Mouse (Mus musculus) CH12.LX (cell line): ENCODE results near the gene Elf5. TPM values are rescaled to one million over a fixed set of nuclear protein-coding genes. Genes with fewer than 3 reads are reported as not detected.

Experiments
- DNase-seq: peaks from one replicate; pipeline ENCODE4 v3.0.0-alpha.2; 2013; ENCODE audit errors: extremely low read depth
- H3K27ac ChIP-seq: 2 replicates; pipeline ENCODE4 v1.5.1; 2012; ENCODE audit warnings: low read depth, mild to moderate bottlenecking, control low read depth, moderate library complexity; ENCODE audit not compliant: insufficient read depth
- H3K27me3 ChIP-seq: replicated peaks from 2 replicates; pipeline ENCODE3; 2012; ENCODE audit warnings: inconsistent platforms
- H3K36me3 ChIP-seq, 2 experiments: replicated peaks in 1 of 2; 2 replicates each; pipeline versions ENCODE3 to v1.6.1; 2012; ENCODE audit warnings: inconsistent platforms in 1 of 2, low read length in 1 of 2, mild to moderate bottlenecking in 1 of 2, mixed read lengths in 1 of 2, moderate library complexity in 1 of 2; ENCODE audit not compliant: control insufficient read depth in 1 of 2, insufficient read depth in 1 of 2
- H3K4me1 ChIP-seq, 2 experiments: 2 replicates each; pipeline ENCODE4 v1.6.1; 2012; ENCODE audit warnings: inconsistent platforms in 1 of 2, moderate library complexity in 1 of 2; ENCODE audit not compliant: insufficient read depth in 2 of 2, control insufficient read depth in 1 of 2
- H3K4me2 ChIP-seq: 2 replicates; pipeline ENCODE4 v1.6.1; 2012; ENCODE audit warnings: low read depth, mild to moderate bottlenecking, control low read depth; ENCODE audit not compliant: poor library complexity, insufficient read depth, severe bottlenecking
- H3K4me3 ChIP-seq, 3 experiments: fragments of 150-350 bp in 1 of 3; sonication (generic) in 1 of 3; replicated peaks in 1 of 3; 2 replicates each; pipeline versions ENCODE3 to v1.5.1; 2011 to 2012; ENCODE audit warnings: low read depth in 2 of 3, low read length in 2 of 3, mild to moderate bottlenecking in 2 of 3, moderate library complexity in 2 of 3, control low read depth in 1 of 3, improper control_type of control experiment in 1 of 3, inconsistent platforms in 1 of 3, mixed read lengths in 1 of 3; ENCODE audit not compliant: poor library complexity in 1 of 3
- H3K79me2 ChIP-seq: replicated peaks from 2 replicates; pipeline ENCODE4 v1.6.1; 2012; ENCODE audit warnings: mild to moderate bottlenecking, moderate library complexity; ENCODE audit not compliant: control insufficient read depth, poor library complexity, insufficient read depth, severe bottlenecking; ENCODE audit errors: extremely low read depth
- H3K9ac ChIP-seq: 2 replicates; pipeline ENCODE4 v1.6.1; 2012; ENCODE audit warnings: low read depth, mild to moderate bottlenecking, control low read depth, moderate library complexity; ENCODE audit not compliant: insufficient read depth
- H3K9me3 ChIP-seq: replicated peaks from 2 replicates; pipeline ENCODE3; 2012; ENCODE audit warnings: low read length, inconsistent platforms, mixed read lengths
- BHLHE40 ChIP-seq: IDR thresholded peaks from 2 replicates; pipeline ENCODE4 v1.6.1; 2011; ENCODE audit warnings: mild to moderate bottlenecking, low read depth, low read length, improper control_type of control experiment
- CHD1 ChIP-seq: IDR thresholded peaks from 2 replicates; pipeline ENCODE4 v1.6.1; 2012; ENCODE audit warnings: low read depth, low read length, improper control_type of control experiment, inconsistent platforms
- CTCF ChIP-seq, 2 experiments: IDR thresholded peaks in 1 of 2; conservative IDR thresholded peaks in 1 of 2; 2 replicates each; pipeline ENCODE4 v1.5.1; 2011 to 2012; ENCODE audit warnings: low read depth in 2 of 2, low read length in 2 of 2, improper control_type of control experiment in 1 of 2, inconsistent platforms in 1 of 2, mild to moderate bottlenecking in 1 of 2, moderate library complexity in 1 of 2
- ELF1 ChIP-seq: IDR thresholded peaks from 2 replicates; pipeline ENCODE4 v1.6.1; 2014; ENCODE audit warnings: low read depth, mild to moderate bottlenecking, inconsistent platforms, low read length, improper control_type of control experiment
- EP300 ChIP-seq: IDR thresholded peaks from 2 replicates; pipeline ENCODE4 v1.6.1; 2011; ENCODE audit warnings: low read length, improper control_type of control experiment
- ETS1 ChIP-seq: conservative IDR thresholded peaks from 2 replicates; pipeline ENCODE4 v1.6.1; 2012; ENCODE audit warnings: low read depth, mild to moderate bottlenecking, inconsistent platforms, low read length, improper control_type of control experiment, moderate library complexity
- GABPA ChIP-seq: IDR thresholded peaks from 2 replicates; pipeline ENCODE4 v1.6.1; 2012; ENCODE audit warnings: low read depth, low read length, improper control_type of control experiment, inconsistent platforms; ENCODE audit not compliant: insufficient replicate concordance
- HCFC1 ChIP-seq: IDR thresholded peaks from 2 replicates; pipeline ENCODE4 v1.6.1; 2012; ENCODE audit warnings: low read depth, mild to moderate bottlenecking, inconsistent platforms, low read length, improper control_type of control experiment
- JUN ChIP-seq: IDR thresholded peaks from 2 replicates; pipeline ENCODE4 v1.6.1; 2011; ENCODE audit warnings: low read depth, mild to moderate bottlenecking, low read length, improper control_type of control experiment, moderate library complexity; ENCODE audit not compliant: insufficient read depth
- JUND ChIP-seq: conservative IDR thresholded peaks from 2 replicates; pipeline ENCODE4 v1.6.1; 2011; ENCODE audit warnings: low read depth, low read length, improper control_type of control experiment
- KAT2A ChIP-seq: IDR thresholded peaks from 2 replicates; pipeline ENCODE4 v1.6.1; 2012; ENCODE audit warnings: low read length, improper control_type of control experiment, inconsistent platforms; ENCODE audit not compliant: insufficient replicate concordance
- MAFK ChIP-seq: IDR thresholded peaks from 2 replicates; pipeline ENCODE4 v1.6.1; 2011; ENCODE audit warnings: low read length, improper control_type of control experiment; ENCODE audit not compliant: insufficient replicate concordance
- MAX ChIP-seq: IDR thresholded peaks from 2 replicates; pipeline ENCODE4 v1.6.1; 2011; ENCODE audit warnings: low read length, improper control_type of control experiment
- MXI1 ChIP-seq: IDR thresholded peaks from 2 replicates; pipeline ENCODE4 v1.6.1; 2011; ENCODE audit warnings: mild to moderate bottlenecking, low read depth, low read length, improper control_type of control experiment
- NELFE ChIP-seq: IDR thresholded peaks from 2 replicates; pipeline ENCODE4 v1.6.1; 2011; ENCODE audit warnings: low read depth, low read length, improper control_type of control experiment
- NRF1 ChIP-seq: IDR thresholded peaks from 2 replicates; pipeline ENCODE4 v1.6.1; 2014; ENCODE audit warnings: low read depth, mild to moderate bottlenecking, inconsistent platforms, low read length, improper control_type of control experiment, moderate library complexity
- POLR2A ChIP-seq: IDR thresholded peaks from 2 replicates; pipeline ENCODE4 v1.6.1; 2011; ENCODE audit warnings: low read depth, mild to moderate bottlenecking, improper control_type of control experiment, low read length
- RAD21 ChIP-seq: IDR thresholded peaks from 2 replicates; pipeline ENCODE4 v1.6.1; 2011; ENCODE audit warnings: low read depth, mild to moderate bottlenecking, low read length, improper control_type of control experiment, moderate library complexity
- RCOR1 ChIP-seq: conservative IDR thresholded peaks from 2 replicates; pipeline ENCODE4 v1.6.1; 2012; ENCODE audit warnings: low read depth, mild to moderate bottlenecking, inconsistent platforms, low read length, improper control_type of control experiment
- SIN3A ChIP-seq: IDR thresholded peaks from 2 replicates; pipeline ENCODE4 v1.6.1; 2012; ENCODE audit warnings: low read length, improper control_type of control experiment, inconsistent platforms
- SMC3 ChIP-seq: IDR thresholded peaks from 2 replicates; pipeline ENCODE4 v1.6.1; 2011; ENCODE audit warnings: low read depth, low read length, improper control_type of control experiment
- USF1 ChIP-seq: IDR thresholded peaks from 2 replicates; pipeline ENCODE4 v1.6.1; 2014; ENCODE audit warnings: low read depth, mild to moderate bottlenecking, inconsistent platforms, low read length, improper control_type of control experiment
- USF2 ChIP-seq: conservative IDR thresholded peaks from 2 replicates; pipeline ENCODE4 v1.6.1; 2011; ENCODE audit warnings: low read depth, low read length, improper control_type of control experiment
- ZC3H11A ChIP-seq: IDR thresholded peaks from 2 replicates; pipeline ENCODE4 v1.6.1; 2012; ENCODE audit warnings: low read depth, mild to moderate bottlenecking, inconsistent platforms, low read length, improper control_type of control experiment
- ZMIZ1 ChIP-seq: IDR thresholded peaks from 2 replicates; pipeline ENCODE4 v1.6.1; 2012; ENCODE audit warnings: low read depth, mild to moderate bottlenecking, inconsistent platforms, low read length, improper control_type of control experiment
- ZNF384 ChIP-seq: IDR thresholded peaks from 2 replicates; pipeline ENCODE4 v1.6.1; 2012; ENCODE audit warnings: low read depth, low read length, improper control_type of control experiment, inconsistent platforms
- dilution Hi-C: fragments of 300-500 bp; cut with MboI; formaldehyde crosslinking; loops from 2 replicates; pipeline ENCODE4 v1.14.3; 2020; ENCODE audit warnings: low sequenced_read_pairs; ENCODE audit not compliant: extremely low pct_unique_long_range_greater_than_20kb, extremely low pct_ligation_motif_present
- in situ Hi-C: fragments of 300-500 bp; cut with MboI; formaldehyde crosslinking; loops from 3 replicates; pipeline ENCODE4 v1.14.3; 2019; ENCODE audit warnings: low sequenced_read_pairs, low pct_ligation_motif_present, low pct_unique_long_range_greater_than_20kb, mixed read lengths
- polyA plus RNA-seq: library from polyadenylated mRNA; unstranded; fragments of >175 nt; gene quantifications from 2 replicates; pipeline ENCODE4 v1.2.1, GENCODE M21; 2012; ENCODE audit warnings: low read depth; ENCODE audit not compliant: insufficient read length
- total RNA-seq, 2 experiments: library from RNA; depleted of rRNA; stranded (reverse); fragments of 300-350 nt in 1 of 2; fragments of >200 nt in 1 of 2; gene quantifications; 2 replicates each; pipeline ENCODE4 v1.2.3; 2012 to 2014

Elf5 gene
- total and polyA plus RNA-seq, 3 experiments, result not detected

DNA sequence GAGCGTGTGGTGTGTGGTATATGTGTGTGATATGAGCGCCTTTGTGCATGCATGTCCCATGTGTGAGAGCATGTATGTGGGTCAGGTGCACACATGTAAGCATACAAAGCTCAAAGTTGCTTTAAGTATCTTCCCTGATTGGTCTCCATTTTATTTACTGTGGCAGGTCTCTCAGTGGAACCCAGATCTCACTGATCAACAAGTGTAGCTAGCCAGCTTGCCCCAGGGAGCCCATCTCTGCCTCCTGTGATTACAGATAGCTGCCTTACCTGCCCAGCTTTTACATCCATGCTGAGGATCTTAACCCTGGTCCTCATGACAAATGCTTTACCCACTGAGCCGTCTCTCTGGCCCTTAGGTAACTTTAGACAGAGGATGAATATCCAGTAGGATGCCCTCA lies 66.8 kb downstream of the Elf5 start:
- no peak overlapping the region for H3K9ac ChIP-seq
- no peak overlapping the region for H3K4me2 ChIP-seq
- DNase-seq, result no peak
- no peak overlapping the region for H3K27ac ChIP-seq
- no peaks in the 10 kb centered on the region for H3K9me3 ChIP-seq
- dilution Hi-C loops (no loop called here), in situ Hi-C loops (no loop called here)
- H3K36me3 ChIP-seq, result peaks cover 19 to 68% of the 10 kb centered on the region in 2 experiments
- H3K4me3 ChIP-seq, result no peak overlapping the region
- no peaks in the 10 kb centered on the region for H3K27me3 ChIP-seq
- no peak for TF ChIP-seq USF1
- no peak for TF ChIP-seq ZNF384
- TF ChIP-seq ELF1, result no peak
- no peak for TF ChIP-seq MAX
- TF ChIP-seq NRF1, result no peak
- TF ChIP-seq SIN3A, result no peak
- no peak for TF ChIP-seq MAFK
- TF ChIP-seq CTCF (conservative IDR thresholded peaks at IDR 0.05 in 1 of 2, IDR thresholded peaks at IDR 0.05 in 1 of 2; ENCODE audit: low read depth in 2 of 2, low read length in 2 of 2), result no peak
- no peak for TF ChIP-seq EP300
- TF ChIP-seq CHD1, result no peak
- no peak for TF ChIP-seq ETS1
- no peak for TF ChIP-seq ZMIZ1
- TF ChIP-seq USF2, result no peak
- TF ChIP-seq POLR2A, result no peak
- no peak for TF ChIP-seq SMC3
- TF ChIP-seq GABPA, result no peak
- no peak for TF ChIP-seq KAT2A
- no peak for TF ChIP-seq JUN
- TF ChIP-seq MXI1, result no peak
- TF ChIP-seq RCOR1, result no peak
- H3K4me1 ChIP-seq, result peaks cover 9 to 48% of the 10 kb centered on the region in 2 experiments
- 0 out of 2 replicates have a peak, but pooled peaks cover under 1% of the 10 kb centered on the region for H3K79me2 ChIP-seq

DNA sequence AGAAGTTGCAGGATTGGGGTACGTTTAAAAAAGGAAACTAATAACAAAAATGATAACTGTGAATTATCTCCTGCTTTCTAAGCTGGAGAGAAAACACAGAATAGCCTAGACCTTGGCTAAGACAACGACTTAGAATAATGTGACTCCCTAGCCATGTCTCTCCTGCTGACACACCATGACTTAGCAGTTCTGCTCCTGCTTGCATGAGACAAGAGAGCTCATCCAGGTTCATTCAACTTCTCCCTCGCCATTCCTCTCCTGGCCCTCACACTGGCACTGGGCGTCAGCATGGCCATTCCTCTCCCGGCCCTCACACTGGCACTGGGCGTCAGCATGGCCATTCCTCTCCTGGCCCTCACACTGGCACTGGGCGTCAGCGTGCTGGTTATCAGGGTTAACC lies 68.8 kb downstream of the Elf5 start:
- in situ Hi-C loops (no loop called here), dilution Hi-C loops (no loop called here)
- no peak overlapping the region for H3K4me2 ChIP-seq

More for the DNA sequence above, 68.8 kb downstream of the Elf5 start:
- DNase-seq, result no peak
- Histone ChIP-seq H3K27ac (no peak overlapping the region), H3K79me2 (0 out of 2 replicates have a peak, but pooled peaks cover 2% of the 10 kb centered on the region), H3K4me3 (no peak overlapping the region), H3K9me3 (no peaks in the 10 kb centered on the region), H3K36me3 (peaks cover 8 to 49% of the 10 kb centered on the region in 2 experiments), H3K27me3 (no peaks in the 10 kb centered on the region), H3K4me1 (peaks cover 9 to 48% of the 10 kb centered on the region in 2 experiments), H3K9ac (no peak overlapping the region)
- TF ChIP-seq ZC3H11A (no peak), NELFE (no peak), RAD21 (no peak), BHLHE40 (no peak), JUND (no peak), ZMIZ1 (no peak), HCFC1 (no peak)
